Mouse (Mus musculus): Measurements from ENCODE around the gene Fdx1.

Fdx1 gene

GRCm38 (mm10) chr9:51906938-51907337 is 56.4 kb downstream of the Fdx1 start:
- DNase-seq (ENCODE audit: low read depth) = no peak
